Mouse (Mus musculus): ENCODE results near the gene Muc3a. TPM values are rescaled to one million over a fixed set of nuclear protein-coding genes. Genes with fewer than 3 reads are reported as not detected.

Gene Muc3a
- under 1 TPM; 0.33 to 0.40 TPM for total RNA-seq (2021)
- long read RNA-seq, experiment 1: 0 reads
- long read RNA-seq, experiment 2: 0 reads

DNA sequence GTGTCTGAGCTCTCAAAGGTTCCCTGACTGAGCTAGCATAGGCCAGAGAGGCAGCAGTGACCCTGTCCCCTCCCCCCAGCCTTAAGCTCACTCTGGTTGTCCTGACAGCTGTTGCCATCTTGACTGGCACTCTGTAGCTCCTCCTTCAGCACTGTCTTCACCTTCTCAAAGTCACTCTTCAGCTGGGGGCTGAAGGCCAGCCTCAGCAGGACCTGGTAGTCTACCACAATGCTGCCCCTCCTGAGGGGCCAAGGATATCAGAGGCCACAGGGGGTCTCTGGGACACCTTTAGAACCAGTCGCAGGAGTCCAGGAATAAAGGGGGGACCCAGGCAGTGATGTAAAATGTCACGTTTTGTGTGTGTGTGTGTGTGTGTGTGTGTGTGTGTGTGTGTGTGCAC is at the start of gene Muc3a:
Gene Muc3a (minus strand): TSS at position 101 of the 400 bp plus-strand sequence.
- DNase-seq: no peak

DNA sequence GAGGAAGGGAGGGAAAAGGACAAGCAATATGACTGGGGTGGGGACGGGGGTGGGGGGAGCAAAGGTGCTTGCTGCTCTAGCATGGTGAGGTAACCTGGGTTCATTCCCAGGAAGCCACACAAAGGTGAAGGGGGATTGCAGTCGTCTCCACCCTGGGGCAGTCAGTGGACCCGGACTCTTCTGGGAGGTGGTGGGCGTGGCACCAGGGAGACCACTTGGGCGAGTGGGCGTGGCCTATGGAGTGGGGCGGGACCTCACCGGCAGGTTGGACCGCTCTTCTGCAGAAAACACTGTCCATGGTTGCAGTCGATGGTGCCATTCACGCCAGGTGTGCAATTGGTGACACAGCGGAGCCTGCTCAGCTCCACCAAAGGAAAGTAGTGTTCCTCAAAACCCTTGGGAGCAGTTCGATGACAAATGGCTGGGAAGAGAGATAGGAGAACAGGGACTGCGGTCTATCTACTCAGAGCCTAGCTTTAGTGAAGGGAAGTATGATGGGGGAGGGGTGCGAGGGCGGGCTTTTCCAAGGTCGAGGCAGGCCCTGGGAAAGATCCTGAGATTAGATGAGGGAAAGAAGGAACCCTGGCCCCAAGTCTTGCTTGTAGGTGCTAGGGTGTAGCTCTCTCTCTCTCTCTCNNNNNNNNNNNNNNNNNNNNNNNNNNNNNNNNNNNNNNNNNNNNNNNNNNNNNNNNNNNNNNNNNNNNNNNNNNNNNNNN is 917 bp downstream of the Muc3a start:
- no peak for DNase-seq

DNA sequence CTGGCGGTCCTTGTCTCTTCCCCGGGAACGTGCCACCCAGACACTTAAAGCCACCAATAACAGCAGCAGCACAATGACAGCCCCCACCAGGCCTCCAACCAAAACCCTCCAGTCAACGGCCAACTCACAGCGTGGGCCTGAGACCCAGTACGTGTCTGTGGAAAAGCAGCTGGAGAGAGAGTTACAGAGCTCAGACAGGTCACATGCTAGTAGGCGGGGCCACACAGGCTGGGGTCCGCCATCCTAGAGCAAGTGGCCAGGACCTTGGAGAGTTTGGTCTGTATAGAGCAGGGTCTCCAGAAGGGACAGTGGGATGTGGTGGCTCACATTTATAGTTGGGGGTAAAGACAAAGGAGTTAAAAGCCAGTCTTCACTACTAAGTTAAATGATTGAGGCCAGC is 1.5 kb downstream of the Muc3a start:
- DNase-seq: no peak

GRCm38 (mm10) chr5:137205301-137205700 is 6.9 kb downstream of the Muc3a start:
- no peak for DNase-seq

DNA sequence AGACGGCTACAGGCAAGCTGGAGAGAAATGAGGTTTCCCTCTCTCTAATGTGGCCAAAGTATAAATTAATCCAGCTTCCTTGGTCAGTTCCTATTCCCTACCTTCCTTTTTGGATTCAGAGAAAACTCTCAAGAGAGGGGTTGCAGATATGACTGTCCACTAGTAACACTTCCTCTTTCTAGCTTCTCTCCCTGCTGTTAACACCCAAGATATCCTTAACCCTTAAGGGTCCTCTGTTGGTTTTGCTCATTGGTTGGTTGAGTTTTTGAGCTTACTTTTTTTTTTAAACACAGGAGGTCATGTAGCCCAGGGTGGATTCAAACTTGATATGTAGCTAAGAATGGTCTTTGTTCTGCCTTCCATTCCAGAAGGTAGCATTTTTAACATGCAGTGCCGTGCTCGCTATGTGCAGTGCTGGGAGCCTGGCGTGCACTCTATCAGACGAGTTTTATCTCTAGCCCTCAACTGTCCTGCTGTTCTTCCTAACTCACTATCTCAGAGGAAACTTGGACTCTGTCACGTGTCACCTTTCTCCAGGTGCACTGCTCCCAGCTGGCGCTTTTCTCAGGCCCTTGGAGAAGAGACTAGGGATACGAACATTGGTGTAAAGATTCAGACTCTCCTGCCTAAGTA is 17.6 kb downstream of the Muc3a start:
- no peak for DNase-seq

DNA sequence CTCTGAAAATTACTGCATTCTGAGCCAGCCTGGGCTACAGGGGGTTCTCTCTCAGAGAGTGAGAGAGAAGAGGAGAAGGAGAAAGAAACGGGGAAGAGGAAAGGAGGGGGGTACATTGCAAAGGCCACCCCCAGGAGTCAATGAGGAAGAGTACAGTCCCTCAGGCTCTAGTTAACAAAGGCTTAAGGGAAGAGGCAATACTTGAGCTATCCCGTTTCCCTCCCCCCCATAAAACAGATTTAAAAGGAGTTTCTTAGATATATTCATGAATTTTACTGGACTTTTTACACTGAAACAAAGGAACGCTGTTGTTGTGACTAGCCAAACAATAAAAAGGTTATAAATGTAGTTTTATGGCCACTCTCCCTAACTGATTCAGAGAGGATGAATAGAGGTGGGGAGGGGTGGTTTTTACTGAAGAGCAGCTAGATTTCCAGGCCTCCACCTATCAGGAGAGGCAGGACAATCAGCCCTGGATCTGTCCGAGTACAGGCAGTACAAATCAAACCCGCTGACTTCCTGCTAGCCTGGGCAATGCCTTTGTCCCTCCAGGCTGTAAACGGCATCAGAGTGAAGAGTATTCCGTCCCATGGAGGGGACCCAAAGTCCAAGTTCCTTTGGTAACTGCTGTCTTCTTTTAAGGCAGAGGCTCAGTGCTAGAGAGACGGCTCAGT is 18.8 kb downstream of the Muc3a start:
- DNase-seq: no peak

- DNase-seq: peak in 1 of 2 experiments; percentile 14
These were observed 22.9 kb downstream of the Muc3a start for GRCm38 (mm10) chr5:137189326-137189725.

GRCm38 (mm10) chr5:137185362-137185761 is 26.8 kb downstream of the Muc3a start:
- no peak for DNase-seq

GRCm38 (mm10) chr5:137179646-137180374 is 32.4 kb downstream of the Muc3a start:
- no peak for DNase-seq

GRCm38 (mm10) chr5:137173967-137174366 is 38.2 kb downstream of the Muc3a start:
- DNase-seq: no peak

GRCm38 (mm10) chr5:137172591-137172990 is 39.6 kb downstream of the Muc3a start:
- no peak for DNase-seq

DNA sequence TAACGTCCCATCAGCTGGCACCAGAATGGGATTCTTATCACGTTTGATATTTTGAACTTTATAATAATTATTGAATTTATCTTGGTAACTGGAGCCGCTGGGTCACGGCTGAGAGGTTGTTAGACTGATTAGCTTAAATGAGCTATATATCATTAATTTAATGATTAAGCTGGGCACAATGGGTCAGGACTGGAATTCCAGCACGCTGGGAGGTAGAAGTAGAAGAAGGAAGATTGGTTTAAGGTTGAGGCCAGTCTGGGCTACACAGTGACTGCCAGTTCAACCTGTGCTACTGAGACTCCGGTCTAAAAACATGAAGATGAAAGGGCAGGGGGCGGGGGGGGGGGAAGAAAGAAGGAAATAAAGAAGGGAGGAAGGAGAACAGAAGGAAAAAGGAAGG is 40.7 kb downstream of the Muc3a start:
- no peak for DNase-seq

- no peak for DNase-seq
These were observed 41.3 kb downstream of the Muc3a start for GRCm38 (mm10) chr5:137170836-137171380.

- DNase-seq: no peak
These were observed 44.6 kb downstream of the Muc3a start for GRCm38 (mm10) chr5:137167539-137167938.

DNA sequence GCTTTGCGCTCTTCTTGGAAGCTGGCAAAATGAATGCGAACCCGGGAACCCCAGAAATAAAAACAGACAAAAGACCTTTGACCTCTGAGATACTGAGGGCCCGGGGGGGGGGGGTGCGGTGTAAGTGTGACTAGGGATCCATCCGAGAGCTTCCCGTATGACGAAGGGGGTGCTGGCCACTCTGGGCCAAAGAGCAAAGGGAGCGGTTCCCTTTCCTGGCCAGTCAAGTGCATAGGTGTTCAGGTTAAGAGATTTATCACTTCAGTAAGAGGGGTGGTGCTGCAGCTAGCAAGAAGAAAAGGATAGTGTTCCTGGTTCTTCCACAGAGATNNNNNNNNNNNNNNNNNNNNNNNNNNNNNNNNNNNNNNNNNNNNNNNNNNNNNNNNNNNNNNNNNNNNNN is 46.2 kb downstream of the Muc3a start:
- DNase-seq: no peak

- DNase-seq: no peak
These were observed 50.3 kb downstream of the Muc3a start for GRCm38 (mm10) chr5:137161853-137162252.

- DNase-seq: peak; percentile 14 to 28
These were observed 52.7 kb downstream of the Muc3a start for GRCm38 (mm10) chr5:137159461-137159860.

Other genes starting within 250 kb of the Muc3a start
- gene Cldn15, start 245.8 kb downstream of the Muc3a start, total RNA-seq (2021): 1 to 10 TPM; 5.1 to 8.4 TPM
- gene Plod3, start 225.4 kb downstream of the Muc3a start, total RNA-seq (2021): 10 to 100 TPM; 33.2 to 35.8 TPM
- 10 to 100 TPM; 62.6 to 67.4 TPM for gene Znhit1, start 224.4 kb downstream of the Muc3a start, total RNA-seq (2021)
- gene Vgf, start 186.0 kb downstream of the Muc3a start, total RNA-seq (2021): not detected
- 10 to 100 TPM; 37.5 to 40.2 TPM for gene Ap1s1, start 166.3 kb downstream of the Muc3a start, total RNA-seq (2021)
- 10 to 100 TPM; 18.4 to 33.2 TPM for gene Serpine1, start 140.1 kb downstream of the Muc3a start, total RNA-seq (2021)
- gene Trim56, start 96.2 kb downstream of the Muc3a start, total RNA-seq (2021): 10 to 100 TPM; 19.0 to 21.5 TPM
- gene Muc3, start 63.1 kb downstream of the Muc3a start, total RNA-seq (2021): not detected
- gene Ache, start 75.1 kb upstream of the Muc3a start, total RNA-seq (2021): 1 to 10 TPM; 1.8 to 2.6 TPM
- 10 to 100 TPM in 1 of 2 experiments, 1 to 10 TPM in 1; 8.1 to 10.7 TPM for gene Ufsp1, start 82.2 kb upstream of the Muc3a start, total RNA-seq (2021)
- gene Srrt, start 95.3 kb upstream of the Muc3a start, total RNA-seq (2021): 10 to 100 TPM; 44.4 to 55.6 TPM
- 10 to 100 TPM; 12.0 to 13.3 TPM for gene Trip6, start 102.0 kb upstream of the Muc3a start, total RNA-seq (2021)
- 1 to 10 TPM; 1.5 to 1.8 TPM for gene Slc12a9, start 121.2 kb upstream of the Muc3a start, total RNA-seq (2021)
- 10 to 100 TPM; 37.1 to 38.8 TPM for gene Ephb4, start 137.7 kb upstream of the Muc3a start, total RNA-seq (2021)

Measured in heart, adult 18-20 months (tissue).